ENCODE assay signal across 7 mouse cellular contexts in genomic region chr8:108101131-108101530, GRCm38 (mm10).
DNase-seq lines count a peak whose midpoint lies in the region; ATAC-seq and TF ChIP-seq lines count a peak whose summit lies in the region.

No protein-coding gene starts in this region.

- peak overlapping the region; percentile 30 for H3K9ac ChIP-seq in hindbrain, embryonic 14.5 days

- H3K4me2 ChIP-seq in hindbrain, embryonic 14.5 days (replicated peaks) = peak overlapping the region; percentile 22

- no peaks in the 10 kb centered on the region for H3K4me1 ChIP-seq in thymus, adult 2 months (replicated peaks; ENCODE audit: control insufficient read depth, insufficient read depth, low read length)
- no peaks in the 10 kb centered on the region for H3K4me1 ChIP-seq in cortical plate, adult 2 months (ENCODE audit: control insufficient read depth, insufficient read depth, low read length)
- H3K4me1 ChIP-seq in hindbrain, embryonic 14.5 days (replicated peaks; ENCODE audit: control insufficient read depth, insufficient read depth, low read length) = peaks cover 42% of the 10 kb centered on the region

- H3K36me3 ChIP-seq in thymus, adult 2 months (ENCODE audit: control insufficient read depth, insufficient read depth, low read length) = no peaks in the 10 kb centered on the region
- H3K36me3 ChIP-seq in hindbrain, embryonic 14.5 days (replicated peaks; ENCODE audit: control insufficient read depth, insufficient read depth) = no peaks in the 10 kb centered on the region

- no peak for TF ChIP-seq CTCF in thymus, adult 2 months (IDR thresholded peaks at IDR 0.05; ENCODE audit: borderline replicate concordance, control insufficient read depth, extremely low read depth, insufficient read depth, low read length, poor library complexity)
- TF ChIP-seq CTCF in cortical plate, adult 2 months (IDR thresholded peaks at IDR 0.05; ENCODE audit: extremely low read depth, insufficient read depth, low read length) = peak; percentile 43

- no peak overlapping the region for H3K4me3 ChIP-seq in thymus, adult 2 months (ENCODE audit: control insufficient read depth, insufficient read depth, low read length)
- no peak overlapping the region for H3K4me3 ChIP-seq in cortical plate, adult 2 months (ENCODE audit: insufficient read depth, low read length)
- H3K4me3 ChIP-seq in hindbrain, embryonic 14.5 days (replicated peaks; ENCODE audit: low read length) = no peak overlapping the region

- no peaks in the 10 kb centered on the region for H3K9me3 ChIP-seq in hindbrain, embryonic 14.5 days (ENCODE audit: control insufficient read depth, low read length)

- ATAC-seq in hindbrain, embryonic 14.5 days (ENCODE audit: low FRiP score) = no peak

- peak; percentile 4 for DNase-seq in thymus, adult 2 months
- no peak for DNase-seq in thymus, adult 18-20 months
- peak; percentile 69 for DNase-seq in hindbrain, embryonic 14.5 days (ENCODE audit: low spot score)
- DNase-seq in lung, adult 18-20 months = peak; percentile 3 to 7
- DNase-seq in right cerebral cortex, adult 2 months (ENCODE audit: low spot score in 2 of 2) = peak; percentile 45 to 47
- no peak for DNase-seq in MN1 (ENCODE audit: low spot score)

- 80% methylated on average over 8 of the region's 8 CpGs for WGBS in thymus, adult 2 months
- WGBS in hindbrain, embryonic 14.5 days = 51% methylated on average over 8 of the region's 8 CpGs

- H3K27me3 ChIP-seq in thymus, adult 2 months (ENCODE audit: control insufficient read depth, insufficient read depth, low read length) = no peaks in the 10 kb centered on the region
- no peaks in the 10 kb centered on the region for H3K27me3 ChIP-seq in hindbrain, embryonic 14.5 days (ENCODE audit: control insufficient read depth, insufficient read depth, low read length)

- H3K27ac ChIP-seq in thymus, adult 2 months (ENCODE audit: control insufficient read depth, insufficient read depth, low read length) = no peak overlapping the region
- no peak overlapping the region for H3K27ac ChIP-seq in cortical plate, adult 2 months (ENCODE audit: insufficient read depth, low read length)
- peak overlapping the region; percentile 18; the same call in 1 of the 2 replicates for H3K27ac ChIP-seq in hindbrain, embryonic 14.5 days

- TF ChIP-seq POLR2A in thymus, adult 2 months (IDR thresholded peaks at IDR 0.05; ENCODE audit: control insufficient read depth, extremely low read depth, insufficient read depth, low read length, poor library complexity) = no peak
- TF ChIP-seq POLR2A in cortical plate, adult 2 months (IDR thresholded peaks at IDR 0.05; ENCODE audit: extremely low read depth, insufficient read depth, low read length) = no peak

Comparison
In these comparisons a context has a peak if more than half of its experiments do, and no peak if none do; other contexts are left out.
1. DNase-seq: peak in thymus, adult 2 months (single experiment), hindbrain, embryonic 14.5 days (single experiment), lung, adult 18-20 months (2 of 2) and right cerebral cortex, adult 2 months (2 of 2); none in thymus, adult 18-20 months (0 of 2) and MN1 (single experiment).